Mouse (Mus musculus) spleen, adult 2 months (tissue): ENCODE measurements at regions not wholly inside any gene's neighbourhood (a gene's known extent, or its start where the extent isn't known, plus 50 kb on each side); places are given as distances from the start of the nearest gene placed in this dataset.

Experiments used
- CTCF ChIP-seq: fragments of 200-500 bp; IDR thresholded peaks from 2 replicates; pipeline ENCODE4 v1.5.1; 2011; ENCODE audit warnings: mild to moderate bottlenecking, inconsistent platforms; ENCODE audit not compliant: insufficient read depth, insufficient read length, insufficient replicate concordance; ENCODE audit errors: extremely low read depth
- POLR2A ChIP-seq: fragments of 200-500 bp; IDR thresholded peaks from 2 replicates; pipeline ENCODE4 v1.6.1; 2011; ENCODE audit warnings: low read depth, low read length, inconsistent platforms

- TF ChIP-seq CTCF (no peak), POLR2A (no peak)
Measured at GRCm38 (mm10) chr14:114832987-114833386, 259.0 kb upstream of the Gpc5 start.
